Mouse (Mus musculus) gastrocnemius, adult 2 months (tissue): Measurements from ENCODE around the gene Lsm4. TPM values are rescaled to one million over a fixed set of nuclear protein-coding genes. Genes with fewer than 3 reads are reported as not detected.

Source experiments
- DNase-seq: peaks from one replicate; pipeline ENCODE4 v3.0.0; 2022
- H3K27ac ChIP-seq: fragments of 200-600 bp; 2 replicates; pipeline ENCODE4 v1.8.1; 2022; ENCODE audit warnings: mild to moderate bottlenecking
- H3K4me3 ChIP-seq: fragments of 200-600 bp; 2 replicates; pipeline ENCODE4 v1.8.1; 2022; ENCODE audit warnings: mild to moderate bottlenecking, moderate library complexity
- CTCF ChIP-seq: fragments of 200-600 bp; IDR thresholded peaks from 2 replicates; pipeline ENCODE4 v1.8.1; 2022; ENCODE audit warnings: antibody characterized with exemption, mild to moderate bottlenecking, moderate library complexity
- intact Hi-C: fragments of 180-260 bp; cut with DNase I; formaldehyde crosslinking; loops from one replicate; pipeline ENCODE4 v1.15.1; 2025
- total RNA-seq, 2 experiments: library from RNA; stranded (reverse); gene quantifications; 2 replicates each; pipeline ENCODE4 v1.2.3; 2021

The Lsm4 gene
- total RNA-seq, 2 experiments from 2014 or later: 61.7 to 65.6 TPM

- Histone ChIP-seq H3K27ac (no peak overlapping the region), H3K4me3 (no peak overlapping the region)
- no peak for TF ChIP-seq CTCF
- DNase-seq: peak; percentile 4
- intact Hi-C loops: no loop called here
Measured at GRCm38 (mm10) chr8:70715086-70715485, 42.0 kb downstream of the Lsm4 start.

- no peak for TF ChIP-seq CTCF
- DNase-seq: peak; percentile 20
- Histone ChIP-seq H3K27ac (no peak overlapping the region), H3K4me3 (no peak overlapping the region)
- intact Hi-C loops: no loop called here
Measured at GRCm38 (mm10) chr8:70716521-70717400, 43.7 kb downstream of the Lsm4 start.

- Histone ChIP-seq H3K4me3 (no peak within 1 kb of the TSS), H3K27ac (no peak within 1 kb of the TSS)
- TF ChIP-seq CTCF: peak; percentile 88
- DNase-seq: peak; percentile 75
- intact Hi-C loops: no loop called here
Measured at GRCm38 (mm10) chr8:70718297-70718696, 45.2 kb downstream of the Lsm4 start, which contains the start of gene Gm3336. Gene Gm3336 (plus strand): TSS chr8:70718543.

- peak overlapping the region; percentile 50 for H3K27ac ChIP-seq
- TF ChIP-seq CTCF: no peak
- intact Hi-C loops: loop anchor here (1.0 to 2.0 kb wide), 3 partner anchors 33 to 121 kb away; no protein-coding TSS in a partner anchor
- peak; percentile 53 for DNase-seq
- no peak overlapping the region for H3K4me3 ChIP-seq
Measured at GRCm38 (mm10) chr8:70719796-70720270, 46.8 kb downstream of the Lsm4 start.

GRCm38 (mm10) chr8:70720739-70721138 is 47.7 kb downstream of the Lsm4 start:
- Histone ChIP-seq H3K4me3 (no peak overlapping the region), H3K27ac (peak overlapping the region; percentile 50)
- TF ChIP-seq CTCF: no peak; the same call in 1 of the 2 replicates
- peak; percentile 80 for DNase-seq
- intact Hi-C loops: loop anchor here (1.0 to 2.0 kb wide), 3 partner anchors 32 to 120 kb away; no protein-coding TSS in a partner anchor

GRCm38 (mm10) chr8:70721601-70722000 is 48.6 kb downstream of the Lsm4 start:
- Histone ChIP-seq H3K27ac (no peak overlapping the region), H3K4me3 (no peak overlapping the region)
- DNase-seq: peak; percentile 23
- TF ChIP-seq CTCF: no peak
- intact Hi-C loops: loop anchor here (2.0 kb wide), 2 partner anchors 31 to 119 kb away; no protein-coding TSS in a partner anchor

GRCm38 (mm10) chr8:70723486-70724210 is 50.6 kb downstream of the Lsm4 start, which contains the start of gene Pde4c:
Gene Pde4c (plus strand): TSS chr8:70723720.
- Histone ChIP-seq H3K27ac (no peak within 1 kb of the TSS), H3K4me3 (no peak within 1 kb of the TSS)
- no peak for TF ChIP-seq CTCF
- intact Hi-C loops: no loop called here
- peak; percentile 4 for DNase-seq

GRCm38 (mm10) chr8:70724216-70724615 is 51.2 kb downstream of the Lsm4 start:
- no peak overlapping the region for H3K4me3 ChIP-seq
- intact Hi-C loops: no loop called here
- DNase-seq: peak; percentile 12
- TF ChIP-seq CTCF: no peak
- H3K27ac ChIP-seq: no peak overlapping the region

- TF ChIP-seq CTCF: no peak
- intact Hi-C loops: no loop called here
- H3K4me3 ChIP-seq: no peak overlapping the region
Measured at GRCm38 (mm10) chr8:70725792-70726447, 52.9 kb downstream of the Lsm4 start.

GRCm38 (mm10) chr8:70726721-70727120 is 53.7 kb downstream of the Lsm4 start:
- Histone ChIP-seq H3K27ac (no peak overlapping the region), H3K4me3 (no peak overlapping the region)
- intact Hi-C loops: no loop called here
- no peak for TF ChIP-seq CTCF
- DNase-seq: peak; percentile 8

More at GRCm38 (mm10) chr8:70725792-70726447, 52.9 kb downstream of the Lsm4 start:
- no peak overlapping the region for H3K27ac ChIP-seq
- DNase-seq: peak; percentile 52

Other genes with a start within 250 kb of the Lsm4 start
- 1 to 10 TPM; 8.9 to 9.5 TPM for gene Crtc1, start 233.7 kb upstream of the Lsm4 start, total RNA-seq
- gene Klhl26, start 196.3 kb upstream of the Lsm4 start, total RNA-seq: 1 to 10 TPM; 6.7 to 8.5 TPM
- gene Tmem59l, start 185.9 kb upstream of the Lsm4 start, total RNA-seq: not detected
- gene Crlf1, start 180.1 kb upstream of the Lsm4 start, total RNA-seq: 1 to 10 TPM; 2.5 to 3.2 TPM
- 100 to 1,000 TPM; 146 to 148 TPM for gene Rex1bd, start 166.5 kb upstream of the Lsm4 start, total RNA-seq
- 100 to 1,000 TPM; 777 to 924 TPM for gene Uba52, start 162.4 kb upstream of the Lsm4 start, total RNA-seq
- 100 to 1,000 TPM; 108 to 112 TPM for gene Fkbp8, start 145.5 kb upstream of the Lsm4 start, total RNA-seq
- gene Kxd1, start 145.3 kb upstream of the Lsm4 start, total RNA-seq: 10 to 100 TPM; 70.4 to 83.9 TPM
- 10 to 100 TPM; 11.9 to 14.6 TPM for gene Ell, start 133.8 kb upstream of the Lsm4 start, total RNA-seq
- gene Isyna1, start 78.9 kb upstream of the Lsm4 start, total RNA-seq: 1 to 10 TPM; 3.2 to 4.3 TPM
- 10 to 100 TPM in 1 of 2 experiments, 1 to 10 TPM in 1; 9.2 to 14.4 TPM for gene Ssbp4, start 64.4 kb upstream of the Lsm4 start, total RNA-seq
- under 1 TPM; 0.42 to 0.48 TPM for gene Lrrc25, start 57.1 kb upstream of the Lsm4 start, total RNA-seq
- under 1 TPM in 1 of 2 experiments, not detected in 1; 0.28 TPM for gene Gdf15, start 40.8 kb upstream of the Lsm4 start, total RNA-seq
- 10 to 100 TPM in 1 of 2 experiments, 1 to 10 TPM in 1; 9.3 to 22.5 TPM for gene Pgpep1, start 12.9 kb upstream of the Lsm4 start, total RNA-seq
- 10 to 100 TPM; 35.5 to 54.5 TPM for gene Jund, start 25.7 kb downstream of the Lsm4 start, total RNA-seq
- gene Iqcn, start 30.2 kb downstream of the Lsm4 start, total RNA-seq: not detected
- not detected for gene Gm3336, start 45.3 kb downstream of the Lsm4 start, total RNA-seq
- 1 to 10 TPM; 2.4 to 3.0 TPM for gene Pde4c, start 50.5 kb downstream of the Lsm4 start, total RNA-seq
- 10 to 100 TPM; 31.9 to 39.8 TPM for gene Rab3a, start 81.4 kb downstream of the Lsm4 start, total RNA-seq
- gene Mpv17l2, start 87.7 kb downstream of the Lsm4 start, total RNA-seq: 10 to 100 TPM; 21.0 to 22.8 TPM
- gene Pik3r2, start 103.5 kb downstream of the Lsm4 start, total RNA-seq: 10 to 100 TPM; 13.9 to 16.2 TPM
- gene Mast3, start 131.8 kb downstream of the Lsm4 start, total RNA-seq: 1 to 10 TPM; 2.7 to 3.6 TPM
- not detected for gene Il12rb1, start 135.2 kb downstream of the Lsm4 start, total RNA-seq
- gene Arrdc2, start 166.5 kb downstream of the Lsm4 start, total RNA-seq: 100 to 1,000 TPM in 1 of 2 experiments, 10 to 100 TPM in 1; 66.5 to 182 TPM
- 10 to 100 TPM; 18.1 to 21.5 TPM for gene Kcnn1, start 190.0 kb downstream of the Lsm4 start, total RNA-seq
- 10 to 100 TPM; 65.6 to 73.1 TPM for gene Ccdc124, start 200.7 kb downstream of the Lsm4 start, total RNA-seq
- gene Slc5a5, start 219.5 kb downstream of the Lsm4 start, total RNA-seq: not detected
- gene Rpl18a, start 224.2 kb downstream of the Lsm4 start, total RNA-seq: 1,000 to 10,000 TPM in 1 of 2 experiments, 100 to 1,000 TPM in 1; 932 to 1,039 TPM
- 10 to 100 TPM; 10.6 to 11.2 TPM for gene Map1s, start 232.7 kb downstream of the Lsm4 start, total RNA-seq